Mouse (Mus musculus) liver, embryonic 16.5 days (tissue): ENCODE data around the gene Wtip. TPM values are rescaled to one million over a fixed set of nuclear protein-coding genes. Genes with fewer than 3 reads are reported as not detected.
"Not testable (repeated sequence)": the region's sequence is repeated elsewhere in the genome, so short reads cannot be mapped to it uniquely, and the experiment has no call there.

Source experiments
- ATAC-seq: fragments of 200-750 bp; cut with Nextera tagmentation; 2 replicates; pipeline ENCODE4 v1.8.0; 2017; ENCODE audit warnings: low read depth, mild to moderate bottlenecking, moderate number of reproducible peaks, moderate library complexity
- H3K27ac ChIP-seq: fragments of 300-500 bp; sonication (generic); 2 replicates; pipeline ENCODE4 v1.5.1; 2014; ENCODE audit warnings: mild to moderate bottlenecking, low read length
- H3K27me3 ChIP-seq: fragments of 300-500 bp; sonication (generic); 2 replicates; pipeline ENCODE4 v1.6.1; 2014; ENCODE audit warnings: low read depth, low read length, mixed read lengths; ENCODE audit not compliant: control insufficient read depth, insufficient read depth
- H3K36me3 ChIP-seq: fragments of 300-500 bp; sonication (generic); 2 replicates; pipeline ENCODE4 v1.6.1; 2014; ENCODE audit warnings: mild to moderate bottlenecking; ENCODE audit not compliant: control insufficient read depth, insufficient read depth
- H3K4me1 ChIP-seq: fragments of 300-500 bp; sonication (generic); 2 replicates; pipeline ENCODE4 v1.6.1; 2014; ENCODE audit warnings: low read depth, low read length, mixed read lengths; ENCODE audit not compliant: control insufficient read depth
- H3K4me2 ChIP-seq: fragments of 300-500 bp; sonication (generic); 2 replicates; pipeline ENCODE4 v1.6.1; 2014; ENCODE audit warnings: low read depth, low read length, mixed read lengths
- H3K4me3 ChIP-seq: fragments of 300-500 bp; sonication (generic); 2 replicates; pipeline ENCODE4 v1.5.1; 2014; ENCODE audit warnings: low read depth, mild to moderate bottlenecking, low read length
- H3K9ac ChIP-seq: fragments of 300-500 bp; sonication (generic); 2 replicates; pipeline ENCODE4 v1.6.1; 2014; ENCODE audit warnings: low read depth, low read length
- H3K9me3 ChIP-seq: fragments of 300-500 bp; sonication (generic); replicated peaks from 2 replicates; pipeline ENCODE4 v1.6.1; 2016; ENCODE audit warnings: low read length; ENCODE audit not compliant: control insufficient read depth
- WGBS: fragments of 180-500 bp; shearing (Covaris S2); extraction: QIAGEN DNeasy Blood & Tissue Kit; methylation state at CpG from one replicate; pipeline ENCODE4 v1.1.7; 2014; ENCODE audit not compliant: insufficient replicate concordance; 5-methylcytosine and 5-hydroxymethylcytosine counted together
- polyA plus RNA-seq: library from polyadenylated mRNA; unstranded; fragments of >200 nt; fragmentation: Nextera tagmentation; extraction: Ambion mirVana; gene quantifications from 2 replicates; pipeline ENCODE4 v1.2.1, GENCODE M21; 2015

Wtip gene
- polyA plus RNA-seq, 1 experiment from 2014 or later: 0.58 TPM

DNA sequence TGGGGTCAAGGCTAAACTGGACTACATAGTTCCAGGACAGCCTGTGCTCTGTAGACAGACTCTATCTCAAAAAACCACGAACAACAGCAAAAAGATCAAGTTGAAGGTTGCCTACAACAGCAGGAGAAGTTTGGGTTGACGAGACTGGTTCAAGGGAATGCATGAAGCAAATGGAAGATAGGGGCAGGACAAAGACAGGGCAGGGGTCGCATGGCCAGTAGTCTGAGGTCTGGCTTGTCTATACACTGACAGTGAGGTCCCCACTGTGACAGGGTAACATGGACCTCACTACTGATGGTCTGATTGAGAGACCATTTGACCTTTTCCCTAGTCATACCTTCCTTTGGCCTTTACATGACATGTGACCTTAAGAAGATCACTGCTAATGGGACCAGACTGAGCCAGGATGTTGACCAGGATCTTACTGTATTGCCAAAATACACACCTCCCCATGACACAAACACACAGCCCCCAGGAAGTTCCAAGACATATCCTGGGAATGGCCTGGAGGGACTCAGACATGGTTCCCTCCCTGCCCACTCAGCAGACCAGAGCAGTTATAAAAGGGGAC lies 38.1 kb downstream of the Wtip start, which contains the start of gene Scgb1b30:
Gene Scgb1b30, plus strand, starts transcription at position 521 of the 571 bp plus-strand sequence.
- WGBS: 41% methylated on average over 3 of the region's 3 CpGs
- Histone ChIP-seq H3K4me1 (no peaks in the 10 kb centered on the region), H3K27me3 (no peaks in the 10 kb centered on the region)

GRCm38 (mm10) chr7:34068132-34068531 lies 64.9 kb downstream of the Wtip start:
- not testable (repeated sequence) for H3K27ac ChIP-seq, ATAC-seq, H3K9me3 ChIP-seq, H3K4me1 ChIP-seq, H3K4me3 ChIP-seq, H3K27me3 ChIP-seq, H3K9ac ChIP-seq, H3K36me3 ChIP-seq, H3K4me2 ChIP-seq
- WGBS: 59% methylated on average over 5 of the region's 5 CpGs

More for the DNA sequence above, 38.1 kb downstream of the Wtip start, which contains the start of gene Scgb1b30:
- H3K27ac ChIP-seq: no peak within 1 kb of the TSS
- no peak within 1 kb of the TSS for H3K4me3 ChIP-seq
- no peaks in the 10 kb centered on the region for H3K36me3 ChIP-seq
- H3K9ac ChIP-seq: no peak within 1 kb of the TSS
- ATAC-seq: no peak
- H3K9me3 ChIP-seq: no peaks in the 10 kb centered on the region
- H3K4me2 ChIP-seq: no peak within 1 kb of the TSS

Other genes starting within 250 kb of the Wtip start
- gene Scgb2b26, start 188.2 kb downstream of the Wtip start, polyA plus RNA-seq: not detected in 2 replicates
- not detected in 2 replicates for gene Scgb2b27, start 119.3 kb downstream of the Wtip start, polyA plus RNA-seq
- gene Scgb1b27, start 111.8 kb downstream of the Wtip start, polyA plus RNA-seq: not detected in 2 replicates
- gene Scgb1b30, start 37.8 kb downstream of the Wtip start, polyA plus RNA-seq: not detected in 2 replicates
- gene Uba2, start 36.3 kb upstream of the Wtip start, polyA plus RNA-seq: 69.6 and 81.1 TPM in 2 replicates
- gene Pdcd2l, start 63.4 kb upstream of the Wtip start, polyA plus RNA-seq: 19.8 and 20.0 TPM in 2 replicates
- gene Gpi1, start 97.1 kb upstream of the Wtip start, polyA plus RNA-seq: 187 and 201 TPM in 2 replicates
- gene Gm6096, start 117.8 kb upstream of the Wtip start, polyA plus RNA-seq: 0.22 and 0.24 TPM in 2 replicates
- 14.7 and 17.0 TPM in 2 replicates for gene 4931406P16Rik, start 180.3 kb upstream of the Wtip start, polyA plus RNA-seq